Mouse (Mus musculus) spleen, adult 2 months (tissue): ENCODE results near the gene Cep164.

Source experiments
- CTCF ChIP-seq: fragments of 200-500 bp; IDR thresholded peaks from 2 replicates; pipeline ENCODE4 v1.5.1; 2011; ENCODE audit warnings: mild to moderate bottlenecking, inconsistent platforms; ENCODE audit not compliant: insufficient read depth, insufficient read length, insufficient replicate concordance; ENCODE audit errors: extremely low read depth
- POLR2A ChIP-seq: fragments of 200-500 bp; IDR thresholded peaks from 2 replicates; pipeline ENCODE4 v1.6.1; 2011; ENCODE audit warnings: low read depth, low read length, inconsistent platforms

- TF ChIP-seq POLR2A: no peak
- no peak for TF ChIP-seq CTCF
Measured at GRCm38 (mm10) chr9:45739001-45739701, 89.3 kb downstream of the Cep164 start.
